Mouse (Mus musculus) neural tube, embryonic 11.5 days (tissue): Measurements from ENCODE around the gene Slit3. TPM values are rescaled to one million over a fixed set of nuclear protein-coding genes. Genes with fewer than 3 reads are reported as not detected.

Experiments
- ATAC-seq: fragments of 200-750 bp; cut with Nextera tagmentation; 2 replicates; pipeline ENCODE4 v1.8.0; 2017; ENCODE audit warnings: moderate number of reproducible peaks, mild to moderate bottlenecking, moderate TSS enrichment, moderate library complexity; ENCODE audit not compliant: insufficient read depth, low FRiP score, low TSS enrichment
- DNase-seq: peaks from one replicate; pipeline ENCODE4 v3.0.0-alpha.2; 2015; ENCODE audit warnings: low spot score
- H3K27ac ChIP-seq: fragments of 300-500 bp; sonication (generic); 2 replicates; pipeline ENCODE4 v1.5.1; 2014; ENCODE audit warnings: low read depth, mild to moderate bottlenecking, low read length
- H3K27me3 ChIP-seq: fragments of 300-500 bp; sonication (generic); 2 replicates; pipeline ENCODE4 v1.6.1; 2014; ENCODE audit warnings: mild to moderate bottlenecking, low read length, mixed read lengths; ENCODE audit not compliant: control insufficient read depth, insufficient read depth
- H3K36me3 ChIP-seq: fragments of 300-500 bp; sonication (generic); 2 replicates; pipeline ENCODE4 v1.6.1; 2014; ENCODE audit warnings: mild to moderate bottlenecking, low read length, moderate library complexity, mixed read lengths; ENCODE audit not compliant: control insufficient read depth, insufficient read depth
- H3K4me1 ChIP-seq: fragments of 300-500 bp; sonication (generic); 2 replicates; pipeline ENCODE4 v1.6.1; 2014; ENCODE audit warnings: low read length, mixed read lengths; ENCODE audit not compliant: control insufficient read depth, insufficient read depth
- H3K4me2 ChIP-seq: fragments of 300-500 bp; sonication (generic); 2 replicates; pipeline ENCODE4 v1.6.1; 2014; ENCODE audit warnings: low read depth, mild to moderate bottlenecking, moderate library complexity
- H3K4me3 ChIP-seq: fragments of 300-500 bp; sonication (generic); 2 replicates; pipeline ENCODE4 v1.5.1; 2014; ENCODE audit warnings: low read depth, low read length
- H3K9ac ChIP-seq: fragments of 300-500 bp; sonication (generic); 2 replicates; pipeline ENCODE4 v1.6.1; 2014; ENCODE audit warnings: mild to moderate bottlenecking, low read length
- H3K9me3 ChIP-seq: fragments of 300-500 bp; sonication (generic); 2 replicates; pipeline ENCODE4 v1.6.1; 2016; ENCODE audit warnings: low read length; ENCODE audit not compliant: control insufficient read depth
- WGBS: fragments of 180-500 bp; shearing (Covaris S2); extraction: QIAGEN DNeasy Blood & Tissue Kit; methylation state at CpG from one replicate; pipeline ENCODE4 v1.1.7; 2014; 5-methylcytosine and 5-hydroxymethylcytosine counted together
- polyA plus RNA-seq: library from polyadenylated mRNA; unstranded; fragments of >200 nt; fragmentation: Nextera tagmentation; extraction: Ambion mirVana; gene quantifications from 2 replicates; pipeline ENCODE4 v1.2.1, GENCODE M21; 2014

Gene Slit3
- polyA plus RNA-seq, 1 experiment from 2014 or later, result 41.3 TPM

DNA sequence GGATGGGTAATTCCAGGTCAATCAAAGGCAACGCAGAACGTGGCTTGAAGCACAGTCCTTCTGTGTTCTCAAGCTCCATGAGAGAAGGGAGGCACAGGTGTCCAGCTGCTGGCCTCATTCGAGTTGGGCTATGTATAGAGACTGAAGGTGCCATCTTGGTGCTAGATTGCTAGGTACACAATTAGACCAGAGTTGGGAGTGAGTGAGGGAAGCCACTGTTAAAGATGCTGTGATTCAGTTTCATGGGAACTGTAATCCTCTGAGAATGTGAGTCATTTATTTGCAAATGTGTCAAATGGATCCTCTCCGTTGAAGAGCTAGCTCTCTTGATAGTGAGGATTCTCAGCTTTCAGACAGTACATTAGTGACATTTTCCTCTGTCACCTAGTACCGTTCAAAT lies 277.3 kb downstream of the Slit3 start:
- Histone ChIP-seq H3K4me2 (no peak overlapping the region), H3K4me1 (no peaks in the 10 kb centered on the region; the same call in 1 of the 2 replicates), H3K4me3 (no peak overlapping the region), H3K9me3 (no peaks in the 10 kb centered on the region), H3K27ac (no peak overlapping the region), H3K36me3 (no peaks in the 10 kb centered on the region), H3K27me3 (no peaks in the 10 kb centered on the region), H3K9ac (no peak overlapping the region)
- ATAC-seq (no peak), DNase-seq (no peak)
- WGBS, result 80% methylated on average over 5 of the region's 5 CpGs

DNA sequence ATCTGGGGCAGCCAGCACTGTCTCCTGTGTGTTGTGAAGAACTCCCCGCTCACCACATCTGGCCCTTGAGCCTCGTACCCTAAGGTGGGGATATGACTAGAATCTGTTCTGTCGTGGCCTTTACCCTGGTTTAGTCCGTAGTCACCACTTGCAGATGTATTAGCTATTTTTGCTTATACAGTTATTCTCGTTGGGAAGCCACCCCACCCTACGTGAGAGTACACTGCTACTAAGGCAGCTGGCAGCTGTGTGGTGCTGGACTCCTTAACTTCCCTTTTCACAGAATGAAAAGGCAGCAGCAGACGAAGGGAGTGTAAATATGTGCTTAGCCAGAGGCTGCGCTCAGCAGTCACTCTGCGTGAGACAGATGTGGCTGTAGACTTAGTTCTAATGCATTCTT lies 282.5 kb downstream of the Slit3 start:
- H3K9ac ChIP-seq, result no peak overlapping the region
- H3K36me3 ChIP-seq, result no peaks in the 10 kb centered on the region
- DNase-seq (no peak), ATAC-seq (no peak)
- no peak overlapping the region for H3K4me2 ChIP-seq
- 89% methylated on average over 9 of the region's 9 CpGs for WGBS
- H3K27me3 ChIP-seq, result no peaks in the 10 kb centered on the region
- no peak overlapping the region for H3K4me3 ChIP-seq
- H3K27ac ChIP-seq, result no peak overlapping the region
- no peaks in the 10 kb centered on the region for H3K4me1 ChIP-seq
- no peaks in the 10 kb centered on the region for H3K9me3 ChIP-seq

DNA sequence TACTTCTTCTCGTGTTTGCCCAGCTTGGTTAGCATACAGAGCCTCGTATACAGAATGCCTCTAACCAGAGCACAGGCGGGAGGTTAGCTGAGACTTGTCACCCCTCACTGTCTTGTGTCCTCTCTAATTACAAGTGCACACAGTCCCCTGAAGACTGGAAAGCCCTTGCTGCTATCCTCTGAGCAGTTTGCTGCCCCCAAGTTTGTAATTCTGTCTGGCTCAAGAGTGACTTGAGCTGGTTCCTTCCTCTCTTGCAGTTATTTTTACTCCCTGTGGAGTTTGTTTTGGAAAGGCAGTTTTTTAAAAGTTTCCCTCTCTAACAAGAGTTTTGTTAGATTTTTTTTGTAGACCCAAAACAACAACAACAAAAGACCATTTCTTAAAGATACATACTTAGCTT lies 285.0 kb downstream of the Slit3 start:
- Histone ChIP-seq H3K4me2 (no peak overlapping the region), H3K9ac (no peak overlapping the region), H3K27ac (no peak overlapping the region), H3K4me1 (no peaks in the 10 kb centered on the region), H3K27me3 (no peaks in the 10 kb centered on the region), H3K9me3 (no peaks in the 10 kb centered on the region), H3K4me3 (no peak overlapping the region), H3K36me3 (no peaks in the 10 kb centered on the region)
- no peak for DNase-seq
- 44% methylated on average over 3 of the region's 3 CpGs for WGBS
- no peak for ATAC-seq

DNA sequence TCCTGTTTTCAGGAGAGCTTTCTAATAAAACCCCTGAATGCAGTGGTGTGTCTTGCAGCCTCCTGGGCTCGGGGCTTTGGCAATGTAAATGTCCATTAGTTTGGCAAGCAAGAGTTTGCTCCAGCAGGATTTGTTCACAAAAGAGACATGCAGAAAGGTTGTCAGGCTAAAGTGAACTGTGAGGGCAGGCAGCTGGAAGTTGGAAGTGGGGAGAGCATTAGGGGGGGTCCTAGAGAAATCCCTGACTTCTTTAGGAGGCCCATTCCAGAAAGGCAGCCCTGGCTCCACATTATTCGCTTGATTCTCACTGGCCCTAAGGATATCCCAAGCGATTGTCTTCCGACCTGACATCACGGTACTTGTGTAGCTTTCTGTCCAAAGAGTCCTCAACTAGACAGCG lies 285.5 kb downstream of the Slit3 start:
- 80% methylated on average over 6 of the region's 6 CpGs for WGBS
- H3K36me3 ChIP-seq, result no peaks in the 10 kb centered on the region
- no peak overlapping the region for H3K4me2 ChIP-seq
- H3K27ac ChIP-seq, result no peak overlapping the region
- no peaks in the 10 kb centered on the region for H3K4me1 ChIP-seq
- no peak overlapping the region for H3K9ac ChIP-seq
- no peaks in the 10 kb centered on the region for H3K27me3 ChIP-seq
- H3K4me3 ChIP-seq, result no peak overlapping the region
- ATAC-seq, result no peak
- DNase-seq, result no peak
- no peaks in the 10 kb centered on the region for H3K9me3 ChIP-seq

DNA sequence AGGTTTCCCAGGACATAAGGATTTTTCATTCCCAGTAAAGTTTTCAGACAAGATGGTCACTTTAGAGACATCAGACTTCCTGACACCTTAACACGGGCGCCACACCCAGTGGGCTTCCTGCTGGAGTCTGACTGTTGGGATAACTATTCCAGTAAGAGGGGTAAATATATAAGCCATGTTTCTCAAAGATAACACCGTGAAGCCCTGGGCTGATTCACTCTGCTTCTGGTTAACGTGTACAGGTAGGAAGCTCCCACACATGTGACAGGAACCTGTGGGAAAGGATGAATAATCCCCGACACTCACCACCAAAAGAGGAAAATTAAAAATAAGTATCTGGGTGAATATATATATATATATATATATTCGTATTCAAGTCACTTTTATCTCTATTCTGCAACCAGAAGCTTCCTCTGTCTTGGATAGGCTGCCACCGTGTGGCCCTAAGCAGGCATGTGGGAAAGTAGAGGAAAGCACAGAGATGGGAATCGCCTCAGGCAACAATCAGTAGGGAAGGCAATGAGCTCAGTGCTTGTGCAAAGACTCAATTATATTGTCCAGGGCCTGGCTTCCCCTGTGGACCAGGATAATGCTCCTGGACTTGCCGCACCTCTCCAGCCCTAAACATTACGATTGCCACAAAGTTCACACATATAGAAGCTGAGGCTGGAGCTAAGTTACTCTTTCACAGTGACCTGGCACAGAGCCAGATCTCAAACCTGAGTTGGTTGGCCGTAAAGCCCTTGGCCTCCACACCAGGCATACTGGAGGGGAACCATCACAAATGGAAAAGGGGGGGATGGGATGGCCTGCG lies 286.5 kb downstream of the Slit3 start:
- no peak overlapping the region for H3K4me3 ChIP-seq
- DNase-seq, result peak; percentile 78
- no peaks in the 10 kb centered on the region for H3K27me3 ChIP-seq
- no peak overlapping the region for H3K27ac ChIP-seq
- H3K9ac ChIP-seq, result no peak overlapping the region
- WGBS, result 63% methylated on average over 12 of the region's 12 CpGs
- peak; percentile 72 for ATAC-seq
- H3K4me1 ChIP-seq, result no peaks in the 10 kb centered on the region
- H3K9me3 ChIP-seq, result no peaks in the 10 kb centered on the region
- H3K4me2 ChIP-seq, result no peak overlapping the region
- no peaks in the 10 kb centered on the region for H3K36me3 ChIP-seq

DNA sequence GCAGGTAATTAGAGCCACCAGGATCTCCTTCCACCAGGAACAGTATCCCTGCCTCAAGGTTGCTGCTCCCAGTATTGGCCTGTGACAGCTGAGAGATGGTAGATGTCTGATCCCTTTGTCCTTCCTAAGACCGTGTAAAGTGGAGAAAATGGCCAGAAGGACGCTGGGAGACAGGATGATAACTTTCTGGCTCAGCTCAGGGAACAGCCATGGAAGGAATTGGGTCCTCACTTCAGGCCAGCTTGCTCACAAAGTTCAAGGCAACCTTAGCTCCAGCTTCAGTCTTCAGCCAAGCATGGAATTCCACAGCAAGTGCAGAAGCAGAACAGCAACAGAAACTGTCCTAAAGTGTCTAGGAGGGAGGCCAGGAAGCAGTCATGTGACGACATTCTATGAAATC lies 289.4 kb downstream of the Slit3 start:
- Histone ChIP-seq H3K9me3 (no peaks in the 10 kb centered on the region), H3K4me2 (no peak overlapping the region), H3K4me3 (no peak overlapping the region), H3K9ac (no peak overlapping the region), H3K36me3 (no peaks in the 10 kb centered on the region), H3K27ac (no peak overlapping the region), H3K4me1 (no peaks in the 10 kb centered on the region), H3K27me3 (no peaks in the 10 kb centered on the region)
- 76% methylated on average over 3 of the region's 3 CpGs for WGBS
- ATAC-seq (no peak), DNase-seq (no peak)

DNA sequence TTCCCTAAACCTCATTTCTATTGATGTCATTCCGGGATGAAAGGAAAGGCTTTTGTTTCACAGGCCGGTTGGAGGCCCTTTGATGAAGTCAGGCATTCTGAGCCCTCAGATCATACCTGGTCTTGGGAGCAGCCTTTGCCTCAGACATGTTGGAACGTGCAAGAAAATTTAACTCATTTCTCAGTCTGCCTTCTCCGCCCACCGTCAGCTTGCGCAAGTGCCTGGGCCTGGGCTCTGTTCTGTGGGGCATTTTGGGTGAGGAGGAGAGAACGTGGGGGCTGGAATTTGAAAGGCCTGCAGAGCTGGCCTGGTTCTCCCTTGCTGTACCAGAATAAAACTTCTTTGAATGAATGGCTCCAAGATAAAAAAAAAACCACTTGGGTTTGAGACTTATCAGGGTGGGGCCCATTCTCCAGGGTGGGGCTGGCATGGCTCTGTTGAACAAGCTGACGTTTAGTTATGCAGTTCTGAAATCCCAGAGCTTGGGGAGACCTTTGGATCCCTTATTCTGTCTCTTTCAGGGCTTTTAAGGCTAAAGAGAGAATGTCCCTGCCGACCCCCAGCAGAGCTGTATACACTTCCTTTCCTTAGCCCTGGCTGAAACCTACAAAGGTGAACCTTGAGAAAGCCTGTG lies 294.9 kb downstream of the Slit3 start:
- 52% methylated on average over 9 of the region's 9 CpGs for whole genome bisulfite sequencing
- DNase-seq, result no peak

DNA sequence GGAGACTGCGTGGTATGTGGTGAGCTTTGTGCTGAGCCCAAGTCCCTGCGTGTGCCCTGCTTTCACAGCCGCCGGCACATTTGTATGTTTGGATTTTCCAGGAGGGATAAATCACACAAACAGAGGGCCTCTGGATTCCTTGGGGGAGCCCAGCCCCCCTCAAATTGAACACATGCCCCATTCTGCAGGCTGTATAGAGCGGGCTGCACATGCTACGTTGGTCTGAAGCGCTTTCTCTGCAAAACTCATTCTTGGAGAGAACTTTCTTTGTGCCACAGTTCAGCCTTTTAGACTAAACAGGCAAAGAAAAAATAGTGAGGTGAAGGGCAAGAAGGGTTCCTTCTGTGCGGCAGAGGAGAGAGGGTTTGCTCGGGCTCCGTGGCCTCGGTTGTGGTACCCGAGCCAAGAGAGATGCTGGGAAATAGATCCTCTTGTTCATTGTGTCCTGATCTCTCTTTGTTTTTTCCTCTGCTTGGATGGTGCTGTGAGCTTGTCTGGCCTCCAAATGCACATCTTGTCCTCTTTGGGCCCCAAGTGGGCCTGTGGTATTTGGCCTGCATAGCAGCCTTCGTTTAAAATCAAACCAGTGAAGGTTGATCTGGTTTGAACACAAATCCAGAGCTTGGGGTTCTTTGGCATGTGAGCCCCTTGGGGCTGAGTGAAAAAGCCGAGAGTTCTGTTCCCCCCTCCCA lies 295.5 kb downstream of the Slit3 start:
- no peak overlapping the region for H3K27ac ChIP-seq

More for the DNA sequence above, 294.9 kb downstream of the Slit3 start:
- ATAC-seq, result no peak
- Histone ChIP-seq H3K27ac (no peak overlapping the region), H3K27me3 (no peaks in the 10 kb centered on the region), H3K9ac (no peak overlapping the region), H3K9me3 (no peaks in the 10 kb centered on the region), H3K4me3 (no peak overlapping the region), H3K36me3 (no peaks in the 10 kb centered on the region), H3K4me2 (no peak overlapping the region), H3K4me1 (peaks cover 7% of the 10 kb centered on the region; the same call in 1 of the 2 replicates)

More for the DNA sequence above, 295.5 kb downstream of the Slit3 start:
- ATAC-seq, result no peak
- H3K4me2 ChIP-seq, result no peak overlapping the region
- 60% methylated on average over 14 of the region's 14 CpGs for WGBS
- H3K4me1 ChIP-seq, result peaks cover 7% of the 10 kb centered on the region; the same call in 1 of the 2 replicates
- no peak overlapping the region for H3K4me3 ChIP-seq
- no peaks in the 10 kb centered on the region for H3K27me3 ChIP-seq
- DNase-seq, result no peak
- no peak overlapping the region for H3K9ac ChIP-seq
- no peaks in the 10 kb centered on the region for H3K36me3 ChIP-seq
- no peaks in the 10 kb centered on the region for H3K9me3 ChIP-seq
